Mouse (Mus musculus) hematopoietic stem cell, adult 5-6 weeks (primary cell): ENCODE results near the gene Ddrgk1. TPM values are rescaled to one million over a fixed set of nuclear protein-coding genes. Genes with fewer than 3 reads are reported as not detected.
A peak's percentile ranks its signal among the peaks of the same experiment; 100 is the strongest.

ENCODE experiments used
- ATAC-seq, 2 experiments: fragments of 125-278 bp in 1 of 2; replicated peaks in 1 of 2; 2 replicates each; pipeline ENCODE4 v1.8.0; 2016 to 2017; ENCODE audit warnings: inconsistent platforms in 2 of 2, mild to moderate bottlenecking in 2 of 2, moderate number of reproducible peaks in 2 of 2, low read depth in 1 of 2, moderate TSS enrichment in 1 of 2; ENCODE audit not compliant: low FRiP score in 2 of 2, poor library complexity in 2 of 2, severe bottlenecking in 2 of 2, insufficient read depth in 1 of 2, low TSS enrichment in 1 of 2
- total RNA-seq: library from RNA; stranded (forward); fragments of 172-1452, 232-1000 nt; gene quantifications from 2 replicates; pipeline ENCODE4 v1.2.3, GENCODE M21; 2017

Ddrgk1 gene
- total RNA-seq, 1 experiment from 2014 or later, result 97.7 TPM

GRCm38 (mm10) chr2:130632887-130633675, 31.4 kb downstream of the Ddrgk1 start:
- no peak for ATAC-seq

- ATAC-seq, result no peak
Measured at GRCm38 (mm10) chr2:130632416-130632815, 32.0 kb downstream of the Ddrgk1 start.

- peak; percentile 80 to 83 for ATAC-seq
Measured at GRCm38 (mm10) chr2:130629839-130630203, 34.6 kb downstream of the Ddrgk1 start, which contains the start of the genes Fastkd5 and Ubox5. Gene Fastkd5 (minus strand): TSS chr2:130630027. Gene Ubox5 (minus strand): TSS chr2:130630038.

GRCm38 (mm10) chr2:130629080-130629838, 35.2 kb downstream of the Ddrgk1 start:
- peak; percentile 30 to 34; a peak in 3 of 4 replicates for ATAC-seq

GRCm38 (mm10) chr2:130628424-130628823, 36.0 kb downstream of the Ddrgk1 start:
- ATAC-seq, result no peak

GRCm38 (mm10) chr2:130618972-130619371, 45.5 kb downstream of the Ddrgk1 start:
- ATAC-seq, result no peak

GRCm38 (mm10) chr2:130613091-130613490, 51.4 kb downstream of the Ddrgk1 start:
- no peak for ATAC-seq

Other genes with a start within 250 kb of the Ddrgk1 start
- 127 and 142 TPM in 2 replicates for gene Vps16, start 240.3 kb downstream of the Ddrgk1 start, total RNA-seq
- gene Pced1a, start 240.0 kb downstream of the Ddrgk1 start, total RNA-seq, result 11.5 and 12.5 TPM in 2 replicates
- 155 and 171 TPM in 2 replicates for gene Ptpra, start 214.4 kb downstream of the Ddrgk1 start, total RNA-seq
- 34.9 and 37.2 TPM in 2 replicates for gene Mrps26, start 100.9 kb downstream of the Ddrgk1 start, total RNA-seq
- not detected in 2 replicates for gene Oxt, start 88.5 kb downstream of the Ddrgk1 start, total RNA-seq
- not detected in 2 replicates for gene Avp, start 82.1 kb downstream of the Ddrgk1 start, total RNA-seq
- gene Fastkd5, start 34.6 kb downstream of the Ddrgk1 start, total RNA-seq, result 17.7 and 20.2 TPM in 2 replicates
- gene Ubox5, start 34.6 kb downstream of the Ddrgk1 start, total RNA-seq, result 6.3 and 9.4 TPM in 2 replicates
- gene Lzts3, start 21.9 kb downstream of the Ddrgk1 start, total RNA-seq, result 0.44 and 0.45 TPM in 2 replicates
- 55.2 and 57.7 TPM in 2 replicates for gene Itpa, start 3.0 kb upstream of the Ddrgk1 start, total RNA-seq
- not detected in 2 replicates for gene Slc4a11, start 32.9 kb upstream of the Ddrgk1 start, total RNA-seq
- 9.4 and 12.3 TPM in 2 replicates for gene 4930402H24Rik, start 241.7 kb upstream of the Ddrgk1 start, total RNA-seq
- 9.1 and 17.9 TPM in 2 replicates for gene Atrn, start 241.8 kb upstream of the Ddrgk1 start, total RNA-seq